Mouse (Mus musculus): ENCODE results near the gene 2210011C24Rik.
A peak's percentile ranks its signal among the peaks of the same experiment; 100 is the strongest.
"Not testable (repeated sequence)": the region's sequence is repeated elsewhere in the genome, so short reads cannot be mapped to it uniquely, and the experiment has no call there.

2210011C24Rik gene

GRCm38 (mm10) chr8:84019738-84020137 lies 7.8 kb upstream of the 2210011C24Rik start:
- DNase-seq (ENCODE audit: low spot score in 2 of 2): no peak

GRCm38 (mm10) chr8:84015833-84016232 lies 3.9 kb upstream of the 2210011C24Rik start:
- DNase-seq (ENCODE audit: low spot score in 2 of 2): no peak

GRCm38 (mm10) chr8:84012499-84013165 lies 661 bp upstream of the 2210011C24Rik start:
- no peak for DNase-seq (ENCODE audit: low spot score in 2 of 2)

GRCm38 (mm10) chr8:84010625-84011611 lies 1.1 kb downstream of the 2210011C24Rik start:
- DNase-seq (ENCODE audit: low spot score in 2 of 2): peak in 1 of 2 experiments; percentile 70

- DNase-seq (ENCODE audit: low spot score in 2 of 2): peak in 1 of 2 experiments; percentile 80
These were observed 2.1 kb downstream of the 2210011C24Rik start for GRCm38 (mm10) chr8:84009876-84010275.

- DNase-seq (ENCODE audit: low spot score in 2 of 2): no peak
These were observed 3.6 kb downstream of the 2210011C24Rik start for GRCm38 (mm10) chr8:84008362-84008761.

GRCm38 (mm10) chr8:84005502-84005901 lies 6.5 kb downstream of the 2210011C24Rik start:
- not testable (repeated sequence) for DNase-seq (ENCODE audit: low spot score in 2 of 2)

- DNase-seq (ENCODE audit: low spot score in 2 of 2): peak; percentile 90 to 91
These were observed 7.3 kb downstream of the 2210011C24Rik start for GRCm38 (mm10) chr8:84004533-84005201.

- no peak for DNase-seq (ENCODE audit: low spot score in 2 of 2)
These were observed 8.2 kb downstream of the 2210011C24Rik start for GRCm38 (mm10) chr8:84003612-84004246.

- no peak for DNase-seq (ENCODE audit: low spot score in 2 of 2)
These were observed 8.9 kb downstream of the 2210011C24Rik start for GRCm38 (mm10) chr8:84002957-84003611.

GRCm38 (mm10) chr8:84001281-84002000 lies 10.5 kb downstream of the 2210011C24Rik start, which contains the start of gene 1700067K01Rik:
TSS of gene 1700067K01Rik (plus strand) at chr8:84001502.
- no peak for DNase-seq (ENCODE audit: low spot score in 2 of 2)

GRCm38 (mm10) chr8:83999825-84000224 lies 12.1 kb downstream of the 2210011C24Rik start:
- no peak for DNase-seq (ENCODE audit: low spot score in 2 of 2)

- no peak for DNase-seq (ENCODE audit: low spot score in 2 of 2)
These were observed 12.8 kb downstream of the 2210011C24Rik start for GRCm38 (mm10) chr8:83999057-83999705.

- peak in 1 of 2 experiments; percentile 64 for DNase-seq (ENCODE audit: low spot score in 2 of 2)
These were observed 13.5 kb downstream of the 2210011C24Rik start for GRCm38 (mm10) chr8:83998231-83999056.

GRCm38 (mm10) chr8:83997511-83998141 lies 14.3 kb downstream of the 2210011C24Rik start, which contains the start of gene Samd1:
TSS of gene Samd1 (plus strand) at chr8:83997672.
- peak in 1 of 2 experiments; percentile 65 for DNase-seq (ENCODE audit: low spot score in 2 of 2)

GRCm38 (mm10) chr8:83996567-83997505 lies 15.1 kb downstream of the 2210011C24Rik start:
- DNase-seq (ENCODE audit: low spot score in 2 of 2): peak; percentile 71 to 80

GRCm38 (mm10) chr8:83995973-83996372 lies 16.0 kb downstream of the 2210011C24Rik start:
- DNase-seq (ENCODE audit: low spot score in 2 of 2): no peak

Measured in frontal cortex, postnatal 10 days (tissue).